Mouse (Mus musculus) left cerebral cortex, postnatal 25 days (tissue): ENCODE results near the gene Arntl. TPM values are rescaled to one million over a fixed set of nuclear protein-coding genes. Genes with fewer than 3 reads are reported as not detected.

ENCODE experiments used
- total RNA-seq, 2 experiments: library from RNA; stranded (reverse); gene quantifications; 2 replicates each; pipeline ENCODE4 v1.2.3; 2021

Gene Arntl
- total RNA-seq, 2 experiments from 2014 or later = 38.1 to 48.8 TPM

Other genes starting within 250 kb of the Arntl start
- gene Btbd10, start 161.9 kb downstream of the Arntl start, total RNA-seq = 100 to 1,000 TPM in 1 of 2 experiments, 10 to 100 TPM in 1; 87.5 to 102 TPM
- gene Pth, start 181.1 kb downstream of the Arntl start, total RNA-seq = not detected